Mouse (Mus musculus): ENCODE measurements around the gene Spc25.

GRCm38 (mm10) chr2:69226876-69227275, 20.9 kb upstream of the Spc25 start:
- TF ChIP-seq POLR2A (IDR thresholded peaks at IDR 0.05; ENCODE audit: borderline replicate concordance, control insufficient read depth, low read depth, low read length), result no peak
- TF ChIP-seq CTCF (IDR thresholded peaks at IDR 0.05; ENCODE audit: control insufficient read depth, insufficient read depth, low read length), result no peak
